Comparison of ENCODE assay signal across 24 mouse cellular contexts in the genomic region with DNA sequence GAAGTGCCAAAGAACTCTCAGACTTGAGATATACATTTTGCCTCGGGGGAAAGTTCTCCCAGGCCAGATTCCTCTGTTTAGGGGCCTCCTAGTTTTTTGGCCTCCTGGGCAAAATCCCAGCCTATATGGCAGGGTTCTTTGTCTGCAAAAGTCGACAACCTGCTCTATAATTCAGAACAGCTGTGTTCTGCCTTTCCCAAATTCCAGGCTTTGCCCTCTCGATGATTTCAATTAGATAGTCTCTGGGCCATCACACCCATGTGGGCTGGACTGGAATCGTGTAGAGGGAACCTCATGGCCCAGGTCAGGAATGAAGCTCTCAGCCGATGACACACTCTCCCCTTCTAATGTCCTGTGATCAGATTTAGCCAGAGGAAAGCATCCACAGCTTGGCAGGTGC. TPM values are rescaled to one million over a fixed set of nuclear protein-coding genes. Genes with fewer than 3 reads are reported as not detected.
DNase-seq lines count a peak whose midpoint lies in the region; ATAC-seq lines count a peak whose summit lies in the region.
"Had no signal": no experiment of that assay in that cellular context is flagged by ENCODE, and none has a peak within 500 bp of the region (broad histone marks: within the 10 kb centered on the region; RNA-seq: fewer than 3 reads in every experiment).

No protein-coding gene starts in this region.

- 0 out of 2 replicates have a peak overlapping the region, but pooled peaks have one; percentile 8 for H3K9ac ChIP-seq in embryonic facial prominence, embryonic 14.5 days (ENCODE audit: low read depth, low read length)
- no peak overlapping the region for H3K9ac ChIP-seq in limb, embryonic 13.5 days
- H3K9ac ChIP-seq: forebrain, embryonic 15.5 days; heart, embryonic 15.5 days; hindbrain, embryonic 15.5 days; liver, embryonic 15.5 days; stomach, embryonic 15.5 days had no signal

- H3K27me3 ChIP-seq in embryonic facial prominence, embryonic 14.5 days (replicated peaks; ENCODE audit: control insufficient read depth, insufficient read depth, low read length): no peaks in the 10 kb centered on the region; the same call in 1 of the 2 replicates
- H3K27me3 ChIP-seq in limb, embryonic 13.5 days: no peaks in the 10 kb centered on the region
- H3K27me3 ChIP-seq: forebrain, embryonic 15.5 days; heart, embryonic 15.5 days; hindbrain, embryonic 15.5 days; liver, embryonic 15.5 days; stomach, embryonic 15.5 days had no signal

- H3K4me1 ChIP-seq in embryonic facial prominence, embryonic 14.5 days (ENCODE audit: control insufficient read depth, insufficient read depth, low read length): peaks cover 11% of the 10 kb centered on the region
- H3K4me1 ChIP-seq in limb, embryonic 13.5 days: peaks cover 16% of the 10 kb centered on the region
- H3K4me1 ChIP-seq: forebrain, embryonic 15.5 days; heart, embryonic 15.5 days; hindbrain, embryonic 15.5 days; liver, embryonic 15.5 days; midbrain, embryonic 10.5 days; stomach, embryonic 15.5 days had no signal

- H3K27ac ChIP-seq in embryonic facial prominence, embryonic 14.5 days (replicated peaks; ENCODE audit: low read depth, low read length): peak overlapping the region; percentile 21; the same call in 1 of the 2 replicates
- H3K27ac ChIP-seq in limb, embryonic 13.5 days: no peak overlapping the region
- H3K27ac ChIP-seq: forebrain, embryonic 15.5 days; heart, embryonic 15.5 days; hindbrain, embryonic 15.5 days; liver, embryonic 15.5 days; macrophage; midbrain, embryonic 10.5 days; stomach, embryonic 15.5 days had no signal

- no peak overlapping the region for H3K4me3 ChIP-seq in embryonic facial prominence, embryonic 14.5 days (ENCODE audit: low read depth, low read length)
- H3K4me3 ChIP-seq in limb, embryonic 13.5 days: no peak overlapping the region
- H3K4me3 ChIP-seq: forebrain, embryonic 15.5 days; heart, embryonic 15.5 days; hindbrain, embryonic 15.5 days; liver, embryonic 15.5 days; midbrain, embryonic 10.5 days; stomach, embryonic 15.5 days had no signal

- no peak overlapping the region for H3K4me2 ChIP-seq in embryonic facial prominence, embryonic 14.5 days (ENCODE audit: low read depth, low read length)
- no peak overlapping the region for H3K4me2 ChIP-seq in limb, embryonic 13.5 days (replicated peaks)
- H3K4me2 ChIP-seq: forebrain, embryonic 15.5 days; heart, embryonic 15.5 days; hindbrain, embryonic 15.5 days; liver, embryonic 15.5 days; stomach, embryonic 15.5 days had no signal

- peak; percentile 93 for DNase-seq in NIH3T3 (ENCODE audit: low read depth)
- DNase-seq in embryo, embryonic 10.5 days (ENCODE audit: low spot score): peak; percentile 39
- DNase-seq in embryonic facial prominence, embryonic 14.5 days (ENCODE audit: low spot score): peak; percentile 75
- no peak for DNase-seq in layer of hippocampus, adult 9-11 months
- DNase-seq: cerebellum, adult 11 months; cerebellum, adult 9-11 months; heart, postnatal 36 days; kidney, adult 8-10 months; kidney, postnatal 14 days; liver; right cerebral cortex, adult 18-20 months; thymus, adult 18-20 months had no signal

- WGBS in embryonic facial prominence, embryonic 14.5 days: 18% methylated on average over 5 of the region's 5 CpGs
- 14% methylated on average over 5 of the region's 5 CpGs for WGBS in limb, embryonic 13.5 days

- no peaks in the 10 kb centered on the region for H3K36me3 ChIP-seq in embryonic facial prominence, embryonic 14.5 days (ENCODE audit: control insufficient read depth, insufficient read depth, low read length)
- H3K36me3 ChIP-seq in limb, embryonic 13.5 days: no peaks in the 10 kb centered on the region
- H3K36me3 ChIP-seq: forebrain, embryonic 15.5 days; heart, embryonic 15.5 days; hindbrain, embryonic 15.5 days; liver, embryonic 15.5 days; midbrain, embryonic 10.5 days; stomach, embryonic 15.5 days had no signal

- peak; percentile 47 for ATAC-seq in embryonic facial prominence, embryonic 14.5 days (ENCODE audit: low read depth)
- ATAC-seq in limb, embryonic 13.5 days (ENCODE audit: low FRiP score, low read depth): peak; percentile 32
- no peak for ATAC-seq in erythroid progenitor cell, adult 5-6 weeks (replicated peaks; ENCODE audit: low FRiP score, poor library complexity, severe bottlenecking)
- no peak for ATAC-seq in monocyte, adult 5-6 weeks (replicated peaks; ENCODE audit: insufficient number of reproducible peaks, low FRiP score, low TSS enrichment, poor library complexity, severe bottlenecking)
- ATAC-seq: forebrain, embryonic 15.5 days; lung, postnatal 0 days; midbrain, embryonic 16.5 days had no signal

- H3K9me3 ChIP-seq in embryonic facial prominence, embryonic 14.5 days (ENCODE audit: control insufficient read depth, low read length): no peaks in the 10 kb centered on the region
- no peaks in the 10 kb centered on the region for H3K9me3 ChIP-seq in limb, embryonic 13.5 days
- H3K9me3 ChIP-seq: forebrain, embryonic 15.5 days; heart, embryonic 15.5 days; hindbrain, embryonic 15.5 days; liver, embryonic 15.5 days; midbrain, embryonic 10.5 days; stomach, embryonic 15.5 days had no signal

RNA-seq across cellular contexts. Expression of a gene that starts 21.8 kb away (rescaled TPM):
- 8.8 and 10.3 TPM in 2 replicates for polyA plus RNA-seq in embryonic facial prominence, embryonic 14.5 days (2014; fragmentation: Nextera tagmentation; extraction: Ambion mirVana)
- polyA plus RNA-seq in limb, embryonic 13.5 days (2015; fragmentation: Nextera tagmentation; extraction: Ambion mirVana): 3.0 and 3.3 TPM in 2 replicates
- not detected in 2 replicates for total RNA-seq in erythroid progenitor cell, adult 5-6 weeks (2015; ENCODE audit: low replicate concordance)
- total RNA-seq in erythroid progenitor cell, adult 5-6 weeks (2017; ENCODE audit: low replicate concordance): not detected in 2 replicates
- total RNA-seq in monocyte, adult 5-6 weeks (2017): not detected in 3 replicates
- polyA plus RNA-seq: macrophage had no signal

Comparison
In these comparisons a context has a peak if more than half of its experiments do, and no peak if none do; other contexts are left out.
1. ATAC-seq: peak in embryonic facial prominence, embryonic 14.5 days (single experiment) and limb, embryonic 13.5 days (single experiment); none in erythroid progenitor cell, adult 5-6 weeks (single experiment) and monocyte, adult 5-6 weeks (single experiment).